Mouse (Mus musculus): ENCODE results near the gene Agpat3. TPM values are rescaled to one million over a fixed set of nuclear protein-coding genes. Genes with fewer than 3 reads are reported as not detected.

The Agpat3 gene
- polyA plus RNA-seq, 1 experiment from 2014 or later, result 41.9 TPM

- 81% methylated on average over 6 of the region's 6 CpGs for WGBS
- Histone ChIP-seq H3K4me2 (replicated peaks; ENCODE audit: low read depth, low read length) (no peak overlapping the region), H3K36me3 (ENCODE audit: control insufficient read depth, insufficient read depth, low read length) (peaks cover 14% of the 10 kb centered on the region), H3K27ac (ENCODE audit: low read length) (no peak overlapping the region), H3K9me3 (ENCODE audit: control insufficient read depth, low read depth, low read length) (no peaks in the 10 kb centered on the region), H3K9ac (replicated peaks; ENCODE audit: low read depth, low read length) (no peak overlapping the region), H3K4me3 (ENCODE audit: low read depth, low read length) (no peak overlapping the region), H3K4me1 (ENCODE audit: control insufficient read depth, insufficient read depth, low read length) (no peaks in the 10 kb centered on the region), H3K27me3 (ENCODE audit: control insufficient read depth, insufficient read depth, low read length) (no peaks in the 10 kb centered on the region)
- no peak for ATAC-seq (ENCODE audit: insufficient number of reproducible peaks, insufficient read depth, low FRiP score, low read depth)
Measured at GRCm38 (mm10) chr10:78324556-78325164, 27.6 kb downstream of the Agpat3 start.

GRCm38 (mm10) chr10:78323214-78323880, 28.9 kb downstream of the Agpat3 start:
- Histone ChIP-seq H3K4me2 (replicated peaks; ENCODE audit: low read depth, low read length) (no peak overlapping the region), H3K4me1 (ENCODE audit: control insufficient read depth, insufficient read depth, low read length) (no peaks in the 10 kb centered on the region), H3K36me3 (ENCODE audit: control insufficient read depth, insufficient read depth, low read length) (peaks cover 14% of the 10 kb centered on the region), H3K27me3 (ENCODE audit: control insufficient read depth, insufficient read depth, low read length) (no peaks in the 10 kb centered on the region), H3K4me3 (ENCODE audit: low read depth, low read length) (no peak overlapping the region), H3K9me3 (ENCODE audit: control insufficient read depth, low read depth, low read length) (no peaks in the 10 kb centered on the region), H3K27ac (ENCODE audit: low read length) (no peak overlapping the region), H3K9ac (replicated peaks; ENCODE audit: low read depth, low read length) (no peak overlapping the region)
- 44% methylated on average over 7 of the region's 7 CpGs for WGBS
- no peak for ATAC-seq (ENCODE audit: insufficient number of reproducible peaks, insufficient read depth, low FRiP score, low read depth)

- peaks cover 14% of the 10 kb centered on the region for H3K36me3 ChIP-seq (ENCODE audit: control insufficient read depth, insufficient read depth, low read length)
- no peaks in the 10 kb centered on the region for H3K27me3 ChIP-seq (ENCODE audit: control insufficient read depth, insufficient read depth, low read length)
- no peak overlapping the region for H3K27ac ChIP-seq (ENCODE audit: low read length)
- H3K9me3 ChIP-seq (ENCODE audit: control insufficient read depth, low read depth, low read length), result no peaks in the 10 kb centered on the region
- H3K4me1 ChIP-seq (ENCODE audit: control insufficient read depth, insufficient read depth, low read length), result no peaks in the 10 kb centered on the region
- no peak overlapping the region for H3K4me2 ChIP-seq (replicated peaks; ENCODE audit: low read depth, low read length)
- ATAC-seq (ENCODE audit: insufficient number of reproducible peaks, insufficient read depth, low FRiP score, low read depth), result no peak
- WGBS, result no CpG with 5 or more reads among the region's 1 CpGs
- no peak overlapping the region for H3K9ac ChIP-seq (replicated peaks; ENCODE audit: low read depth, low read length)
- no peak overlapping the region for H3K4me3 ChIP-seq (ENCODE audit: low read depth, low read length)
Measured at GRCm38 (mm10) chr10:78322806-78323205, 29.5 kb downstream of the Agpat3 start.

GRCm38 (mm10) chr10:78321133-78321757, 31.0 kb downstream of the Agpat3 start:
- ATAC-seq (ENCODE audit: insufficient number of reproducible peaks, insufficient read depth, low FRiP score, low read depth), result no peak
- no peak overlapping the region for H3K9ac ChIP-seq (replicated peaks; ENCODE audit: low read depth, low read length)
- H3K27me3 ChIP-seq (ENCODE audit: control insufficient read depth, insufficient read depth, low read length), result no peaks in the 10 kb centered on the region
- 68% methylated on average over 3 of the region's 3 CpGs for WGBS
- H3K9me3 ChIP-seq (ENCODE audit: control insufficient read depth, low read depth, low read length), result no peaks in the 10 kb centered on the region
- H3K4me2 ChIP-seq (replicated peaks; ENCODE audit: low read depth, low read length), result no peak overlapping the region
- H3K27ac ChIP-seq (ENCODE audit: low read length), result no peak overlapping the region
- H3K4me3 ChIP-seq (ENCODE audit: low read depth, low read length), result no peak overlapping the region
- H3K36me3 ChIP-seq (ENCODE audit: control insufficient read depth, insufficient read depth, low read length), result peaks cover 9% of the 10 kb centered on the region
- H3K4me1 ChIP-seq (ENCODE audit: control insufficient read depth, insufficient read depth, low read length), result no peaks in the 10 kb centered on the region

- ATAC-seq (ENCODE audit: insufficient number of reproducible peaks, insufficient read depth, low FRiP score, low read depth), result no peak
- Histone ChIP-seq H3K4me2 (replicated peaks; ENCODE audit: low read depth, low read length) (no peak overlapping the region), H3K4me1 (ENCODE audit: control insufficient read depth, insufficient read depth, low read length) (no peaks in the 10 kb centered on the region), H3K9me3 (ENCODE audit: control insufficient read depth, low read depth, low read length) (no peaks in the 10 kb centered on the region), H3K9ac (replicated peaks; ENCODE audit: low read depth, low read length) (no peak overlapping the region), H3K27me3 (ENCODE audit: control insufficient read depth, insufficient read depth, low read length) (no peaks in the 10 kb centered on the region), H3K36me3 (ENCODE audit: control insufficient read depth, insufficient read depth, low read length) (peaks cover 6% of the 10 kb centered on the region), H3K4me3 (ENCODE audit: low read depth, low read length) (no peak overlapping the region), H3K27ac (ENCODE audit: low read length) (no peak overlapping the region)
- 80% methylated on average over 1 of the region's 1 CpGs for WGBS
Measured at GRCm38 (mm10) chr10:78320526-78320925, 31.8 kb downstream of the Agpat3 start.

GRCm38 (mm10) chr10:78319940-78320339, 32.3 kb downstream of the Agpat3 start:
- Histone ChIP-seq H3K27me3 (ENCODE audit: control insufficient read depth, insufficient read depth, low read length) (no peaks in the 10 kb centered on the region), H3K4me2 (replicated peaks; ENCODE audit: low read depth, low read length) (no peak overlapping the region), H3K27ac (ENCODE audit: low read length) (no peak overlapping the region), H3K4me3 (ENCODE audit: low read depth, low read length) (no peak overlapping the region), H3K9me3 (ENCODE audit: control insufficient read depth, low read depth, low read length) (no peaks in the 10 kb centered on the region), H3K36me3 (ENCODE audit: control insufficient read depth, insufficient read depth, low read length) (peaks cover 3% of the 10 kb centered on the region), H3K9ac (replicated peaks; ENCODE audit: low read depth, low read length) (no peak overlapping the region), H3K4me1 (ENCODE audit: control insufficient read depth, insufficient read depth, low read length) (no peaks in the 10 kb centered on the region)
- 87% methylated on average over 9 of the region's 9 CpGs for WGBS
- ATAC-seq (ENCODE audit: insufficient number of reproducible peaks, insufficient read depth, low FRiP score, low read depth), result no peak

GRCm38 (mm10) chr10:78317270-78317923, 34.9 kb downstream of the Agpat3 start:
- Histone ChIP-seq H3K27me3 (ENCODE audit: control insufficient read depth, insufficient read depth, low read length) (no peaks in the 10 kb centered on the region), H3K4me2 (replicated peaks; ENCODE audit: low read depth, low read length) (no peak overlapping the region), H3K9ac (replicated peaks; ENCODE audit: low read depth, low read length) (no peak overlapping the region), H3K27ac (ENCODE audit: low read length) (no peak overlapping the region), H3K9me3 (ENCODE audit: control insufficient read depth, low read depth, low read length) (no peaks in the 10 kb centered on the region), H3K36me3 (ENCODE audit: control insufficient read depth, insufficient read depth, low read length) (no peaks in the 10 kb centered on the region), H3K4me3 (ENCODE audit: low read depth, low read length) (no peak overlapping the region), H3K4me1 (ENCODE audit: control insufficient read depth, insufficient read depth, low read length) (no peaks in the 10 kb centered on the region)
- peak; percentile 66 for ATAC-seq (ENCODE audit: insufficient number of reproducible peaks, insufficient read depth, low FRiP score, low read depth)
- WGBS, result 57% methylated on average over 11 of the region's 11 CpGs

GRCm38 (mm10) chr10:78316228-78317087, 35.8 kb downstream of the Agpat3 start:
- Histone ChIP-seq H3K27me3 (ENCODE audit: control insufficient read depth, insufficient read depth, low read length) (no peaks in the 10 kb centered on the region), H3K4me1 (ENCODE audit: control insufficient read depth, insufficient read depth, low read length) (0 out of 2 replicates have a peak, but pooled peaks cover 3% of the 10 kb centered on the region), H3K27ac (ENCODE audit: low read length) (no peak overlapping the region), H3K36me3 (ENCODE audit: control insufficient read depth, insufficient read depth, low read length) (no peaks in the 10 kb centered on the region), H3K9me3 (ENCODE audit: control insufficient read depth, low read depth, low read length) (no peaks in the 10 kb centered on the region), H3K4me3 (ENCODE audit: low read depth, low read length) (no peak overlapping the region), H3K4me2 (replicated peaks; ENCODE audit: low read depth, low read length) (no peak overlapping the region), H3K9ac (replicated peaks; ENCODE audit: low read depth, low read length) (no peak overlapping the region)
- no peak for ATAC-seq (ENCODE audit: insufficient number of reproducible peaks, insufficient read depth, low FRiP score, low read depth)
- WGBS, result 87% methylated on average over 15 of the region's 15 CpGs

All from stomach, embryonic 14.5 days (tissue).